Mouse (Mus musculus) liver, embryonic 16.5 days (tissue): ENCODE data around the gene Tff1. TPM values are rescaled to one million over a fixed set of nuclear protein-coding genes. Genes with fewer than 3 reads are reported as not detected.

Experiments used
- ATAC-seq: fragments of 200-750 bp; cut with Nextera tagmentation; 2 replicates; pipeline ENCODE4 v1.8.0; 2017; ENCODE audit warnings: low read depth, mild to moderate bottlenecking, moderate number of reproducible peaks, moderate library complexity
- H3K27ac ChIP-seq: fragments of 300-500 bp; sonication (generic); 2 replicates; pipeline ENCODE4 v1.5.1; 2014; ENCODE audit warnings: mild to moderate bottlenecking, low read length
- H3K27me3 ChIP-seq: fragments of 300-500 bp; sonication (generic); 2 replicates; pipeline ENCODE4 v1.6.1; 2014; ENCODE audit warnings: low read depth, low read length, mixed read lengths; ENCODE audit not compliant: control insufficient read depth, insufficient read depth
- H3K36me3 ChIP-seq: fragments of 300-500 bp; sonication (generic); 2 replicates; pipeline ENCODE4 v1.6.1; 2014; ENCODE audit warnings: mild to moderate bottlenecking; ENCODE audit not compliant: control insufficient read depth, insufficient read depth
- H3K4me1 ChIP-seq: fragments of 300-500 bp; sonication (generic); 2 replicates; pipeline ENCODE4 v1.6.1; 2014; ENCODE audit warnings: low read depth, low read length, mixed read lengths; ENCODE audit not compliant: control insufficient read depth
- H3K4me2 ChIP-seq: fragments of 300-500 bp; sonication (generic); 2 replicates; pipeline ENCODE4 v1.6.1; 2014; ENCODE audit warnings: low read depth, low read length, mixed read lengths
- H3K4me3 ChIP-seq: fragments of 300-500 bp; sonication (generic); 2 replicates; pipeline ENCODE4 v1.5.1; 2014; ENCODE audit warnings: low read depth, mild to moderate bottlenecking, low read length
- H3K9ac ChIP-seq: fragments of 300-500 bp; sonication (generic); 2 replicates; pipeline ENCODE4 v1.6.1; 2014; ENCODE audit warnings: low read depth, low read length
- H3K9me3 ChIP-seq: fragments of 300-500 bp; sonication (generic); replicated peaks from 2 replicates; pipeline ENCODE4 v1.6.1; 2016; ENCODE audit warnings: low read length; ENCODE audit not compliant: control insufficient read depth
- WGBS: fragments of 180-500 bp; shearing (Covaris S2); extraction: QIAGEN DNeasy Blood & Tissue Kit; methylation state at CpG from one replicate; pipeline ENCODE4 v1.1.7; 2014; ENCODE audit not compliant: insufficient replicate concordance; 5-methylcytosine and 5-hydroxymethylcytosine counted together
- polyA plus RNA-seq: library from polyadenylated mRNA; unstranded; fragments of >200 nt; fragmentation: Nextera tagmentation; extraction: Ambion mirVana; gene quantifications from 2 replicates; pipeline ENCODE4 v1.2.1, GENCODE M21; 2015

Tff1 gene
- polyA plus RNA-seq, 1 experiment from 2014 or later = 0.50 TPM

GRCm38 (mm10) chr17:31142116-31142515 is 23.0 kb downstream of the Tff1 start:
- 63% methylated on average over 7 of the region's 7 CpGs for WGBS
- H3K4me1 ChIP-seq = no peaks in the 10 kb centered on the region
- H3K27me3 ChIP-seq = no peaks in the 10 kb centered on the region
- H3K9me3 ChIP-seq = no peaks in the 10 kb centered on the region
- no peak overlapping the region for H3K4me2 ChIP-seq
- H3K36me3 ChIP-seq = no peaks in the 10 kb centered on the region
- no peak overlapping the region for H3K4me3 ChIP-seq
- no peak overlapping the region for H3K27ac ChIP-seq
- H3K9ac ChIP-seq = no peak overlapping the region
- ATAC-seq = no peak

GRCm38 (mm10) chr17:31138398-31138797 is 26.7 kb downstream of the Tff1 start:
- Histone ChIP-seq H3K4me2 (no peak overlapping the region), H3K27ac (no peak overlapping the region), H3K4me3 (no peak overlapping the region), H3K4me1 (no peaks in the 10 kb centered on the region), H3K9me3 (no peaks in the 10 kb centered on the region), H3K36me3 (no peaks in the 10 kb centered on the region), H3K27me3 (no peaks in the 10 kb centered on the region), H3K9ac (no peak overlapping the region)
- ATAC-seq = no peak
- WGBS = 14% methylated on average over 5 of the region's 5 CpGs

DNA sequence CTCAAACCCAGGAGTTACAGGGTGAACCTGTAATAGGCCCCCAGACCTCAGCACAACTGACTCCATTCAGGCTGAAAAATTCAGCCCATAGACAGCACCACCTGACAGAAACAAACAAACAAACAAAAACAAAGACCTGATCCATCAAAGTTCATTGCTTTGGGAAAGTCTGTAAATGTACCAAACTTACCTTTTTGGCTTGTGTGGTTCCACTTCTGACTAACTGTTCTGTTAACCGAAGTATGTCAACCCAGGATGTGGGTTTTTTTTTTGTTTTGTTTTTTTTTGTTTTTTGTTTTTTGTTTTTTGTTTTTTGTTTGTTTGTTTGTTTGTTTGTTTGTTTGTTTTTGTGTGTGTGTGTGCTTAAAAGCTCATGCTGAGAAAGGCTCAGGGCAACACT is 28.3 kb downstream of the Tff1 start:
- no peaks in the 10 kb centered on the region for H3K4me1 ChIP-seq
- H3K27me3 ChIP-seq = no peaks in the 10 kb centered on the region
- no peaks in the 10 kb centered on the region for H3K9me3 ChIP-seq
- H3K36me3 ChIP-seq = no peaks in the 10 kb centered on the region
- H3K9ac ChIP-seq = no peak overlapping the region
- WGBS = 47% methylated on average over 1 of the region's 1 CpGs
- H3K4me2 ChIP-seq = no peak overlapping the region
- H3K4me3 ChIP-seq = no peak overlapping the region
- no peak overlapping the region for H3K27ac ChIP-seq
- ATAC-seq = no peak

DNA sequence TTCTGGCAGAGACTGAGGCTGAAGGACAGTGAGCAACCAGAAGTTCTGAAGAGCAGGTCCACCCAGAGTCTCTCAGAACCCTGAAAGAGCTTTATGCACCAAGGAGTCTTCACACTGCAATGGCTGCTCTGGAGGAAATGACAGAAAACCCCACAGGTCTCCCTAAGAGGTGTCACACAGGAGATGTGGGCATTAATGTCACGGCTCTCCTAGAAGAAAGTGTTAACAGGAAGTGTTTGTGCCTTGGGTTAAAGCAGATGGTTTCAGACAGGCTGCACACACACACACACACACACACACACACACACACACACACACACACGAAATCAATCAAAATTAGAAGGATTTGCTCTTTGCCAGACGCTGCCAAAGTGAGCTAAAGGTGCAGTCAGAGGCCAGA is 28.8 kb downstream of the Tff1 start:
- WGBS = 40% methylated on average over 3 of the region's 3 CpGs
- no peak for ATAC-seq

DNA sequence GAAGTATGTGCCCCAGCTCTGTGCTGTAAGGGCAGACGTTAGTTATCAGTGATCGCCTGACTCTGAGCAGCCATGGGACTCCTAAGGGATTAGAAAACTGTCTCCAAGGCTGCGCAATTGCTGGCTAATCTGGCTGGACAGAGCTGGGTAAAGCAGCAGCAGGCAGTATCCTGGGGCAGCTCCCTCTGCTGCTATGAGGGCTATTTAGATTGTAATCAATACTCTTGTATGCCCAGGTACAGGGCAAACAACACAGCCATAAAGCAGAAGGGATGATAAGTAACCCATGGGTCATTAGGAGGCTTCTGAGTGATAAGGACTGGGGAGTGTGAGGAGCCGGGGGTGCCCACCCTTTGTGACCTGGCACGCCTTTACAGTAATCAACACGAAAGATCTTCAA is 30.2 kb downstream of the Tff1 start:
- ATAC-seq = no peak
- Histone ChIP-seq H3K27ac (peak overlapping the region; percentile 69; the same call in 1 of the 2 replicates), H3K4me3 (no peak overlapping the region), H3K27me3 (no peaks in the 10 kb centered on the region), H3K9me3 (no peaks in the 10 kb centered on the region), H3K4me2 (no peak overlapping the region), H3K36me3 (no peaks in the 10 kb centered on the region), H3K9ac (no peak overlapping the region), H3K4me1 (no peaks in the 10 kb centered on the region)
- WGBS = 50% methylated on average over 6 of the region's 6 CpGs

More for the DNA sequence above, 28.8 kb downstream of the Tff1 start:
- H3K9ac ChIP-seq = no peak overlapping the region
- H3K4me2 ChIP-seq = no peak overlapping the region
- no peaks in the 10 kb centered on the region for H3K9me3 ChIP-seq
- no peak overlapping the region for H3K4me3 ChIP-seq
- H3K27me3 ChIP-seq = no peaks in the 10 kb centered on the region
- H3K36me3 ChIP-seq = no peaks in the 10 kb centered on the region
- H3K4me1 ChIP-seq = no peaks in the 10 kb centered on the region
- no peak overlapping the region for H3K27ac ChIP-seq

DNA sequence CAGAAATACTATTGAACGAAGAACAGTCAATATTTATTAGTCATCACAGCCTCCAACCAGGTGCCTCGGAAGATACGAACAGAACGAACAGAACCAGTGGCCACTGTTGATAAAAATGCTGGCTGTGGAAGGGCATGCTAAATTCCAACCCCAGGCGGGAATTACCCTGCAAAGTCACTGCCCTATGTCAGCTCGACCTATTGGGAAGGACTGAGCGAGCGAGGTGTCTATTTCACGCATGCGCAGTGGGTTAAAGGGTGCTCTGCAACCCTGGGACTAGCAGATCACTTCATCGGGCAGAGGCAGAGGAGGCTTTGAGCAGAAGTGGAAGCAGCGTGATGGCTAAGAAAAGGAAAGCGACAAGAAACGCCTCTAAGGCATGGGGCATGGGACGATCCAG is 31.3 kb downstream of the Tff1 start:
- Histone ChIP-seq H3K4me1 (no peaks in the 10 kb centered on the region), H3K27ac (peak overlapping the region; percentile 69), H3K27me3 (no peaks in the 10 kb centered on the region), H3K9me3 (no peaks in the 10 kb centered on the region), H3K4me2 (peak overlapping the region; percentile 34), H3K36me3 (no peaks in the 10 kb centered on the region), H3K9ac (no peak overlapping the region), H3K4me3 (no peak overlapping the region)
- ATAC-seq = peak; percentile 87
- WGBS = 47% methylated on average over 15 of the region's 15 CpGs

DNA sequence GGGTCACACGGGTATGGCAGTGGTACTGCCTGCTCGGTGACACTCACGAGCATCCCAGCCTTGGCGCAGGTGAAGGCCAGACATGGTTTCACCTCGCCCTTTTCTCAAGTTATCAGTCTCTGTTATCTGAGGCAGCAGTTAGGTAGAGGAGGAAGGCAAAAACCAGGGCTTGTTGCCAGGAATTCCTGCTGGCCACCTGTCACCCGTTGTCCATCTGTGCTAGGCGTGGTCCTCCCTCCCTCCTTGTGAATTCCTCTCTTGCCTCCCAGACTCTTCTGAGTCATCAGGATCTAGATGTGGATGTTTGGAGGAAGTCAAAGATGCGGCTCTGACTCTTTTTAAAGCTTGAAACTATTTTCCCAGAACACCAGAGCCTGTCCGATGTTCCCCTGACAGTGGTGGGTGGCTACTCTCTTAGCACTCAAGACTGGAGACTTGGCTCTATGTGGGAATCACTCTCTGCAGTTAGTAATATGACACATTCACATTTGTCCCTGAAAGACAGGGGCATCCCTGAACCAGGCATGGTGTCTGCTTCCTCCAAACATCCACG is 33.7 kb downstream of the Tff1 start:
- Histone ChIP-seq H3K27me3 (no peaks in the 10 kb centered on the region; the same call in 1 of the 2 replicates), H3K9me3 (no peaks in the 10 kb centered on the region), H3K4me2 (no peak overlapping the region), H3K9ac (no peak overlapping the region), H3K4me1 (no peaks in the 10 kb centered on the region), H3K36me3 (no peaks in the 10 kb centered on the region), H3K27ac (no peak overlapping the region), H3K4me3 (no peak overlapping the region)
- WGBS = 65% methylated on average over 10 of the region's 10 CpGs
- no peak for ATAC-seq

DNA sequence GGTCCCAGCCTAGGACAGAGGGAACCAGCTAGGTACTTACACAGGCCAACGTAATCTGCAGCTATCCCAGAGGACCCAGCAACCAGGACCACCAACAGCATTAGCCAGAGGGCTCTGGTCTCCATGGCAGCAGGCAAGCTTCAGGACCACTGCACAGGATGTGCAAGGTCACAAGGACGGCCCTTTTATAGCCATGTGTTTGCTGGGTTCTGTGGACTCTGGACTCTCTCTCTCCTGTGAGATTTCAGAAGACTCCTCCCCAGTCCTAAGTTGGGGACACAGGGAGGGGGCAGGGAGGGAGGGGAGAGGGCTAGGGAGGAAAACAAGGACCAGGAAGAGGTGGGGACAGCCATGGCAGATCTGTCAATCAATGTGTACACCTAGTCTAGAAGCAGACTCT is 35.6 kb downstream of the Tff1 start, which contains the start of gene Tff3:
Gene Tff3 (minus strand): TSS at position 195 of the 400 bp plus-strand sequence.
- H3K27me3 ChIP-seq = no peaks in the 10 kb centered on the region; the same call in 1 of the 2 replicates
- no peak within 1 kb of the TSS for H3K4me2 ChIP-seq
- no peaks in the 10 kb centered on the region for H3K4me1 ChIP-seq
- peak; percentile 43 for ATAC-seq
- no peaks in the 10 kb centered on the region for H3K36me3 ChIP-seq
- H3K9ac ChIP-seq = no peak within 1 kb of the TSS
- no peak within 1 kb of the TSS for H3K27ac ChIP-seq
- no peaks in the 10 kb centered on the region for H3K9me3 ChIP-seq
- peak within 1 kb of the TSS; percentile 9; the same call in 1 of the 2 replicates for H3K4me3 ChIP-seq
- 28% methylated on average over 2 of the region's 2 CpGs for WGBS

DNA sequence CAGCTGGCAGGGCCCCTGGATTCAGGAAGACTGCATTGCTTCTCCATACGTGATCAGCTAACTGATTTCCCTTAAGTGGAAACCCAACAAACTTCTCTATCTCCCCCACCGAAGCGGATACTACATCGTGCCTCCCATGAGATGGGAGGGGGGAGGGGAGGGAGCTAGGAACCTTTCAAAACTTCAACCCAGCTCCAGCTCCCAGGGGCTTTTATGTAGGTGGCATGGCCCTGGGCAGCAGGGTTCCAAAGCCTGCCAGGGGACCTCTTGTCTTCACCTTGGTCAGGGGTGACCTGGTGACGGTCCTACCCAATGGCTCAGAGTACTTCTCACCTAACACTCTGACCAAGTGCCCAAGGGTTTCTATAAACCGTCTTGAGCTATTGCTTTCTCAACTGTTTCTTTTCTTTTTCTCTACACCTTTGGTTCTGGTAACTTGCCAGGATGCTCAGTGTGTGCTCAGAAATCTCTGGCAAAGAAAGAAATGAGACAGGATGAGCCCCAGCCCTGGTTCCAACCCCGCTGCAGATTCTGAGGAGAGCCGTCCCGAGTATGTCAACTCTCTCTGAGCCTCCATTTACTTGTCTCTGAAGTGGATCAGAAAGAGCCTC is 36.3 kb downstream of the Tff1 start:
- no peaks in the 10 kb centered on the region for H3K36me3 ChIP-seq
- H3K9me3 ChIP-seq = no peaks in the 10 kb centered on the region
- no peak overlapping the region for H3K9ac ChIP-seq
- 55% methylated on average over 9 of the region's 9 CpGs for WGBS
- no peak overlapping the region for H3K27ac ChIP-seq
- H3K27me3 ChIP-seq = no peaks in the 10 kb centered on the region; the same call in 1 of the 2 replicates
- no peaks in the 10 kb centered on the region for H3K4me1 ChIP-seq
- H3K4me2 ChIP-seq = no peak overlapping the region
- no peak for ATAC-seq
- peak overlapping the region; percentile 9; the same call in 1 of the 2 replicates for H3K4me3 ChIP-seq
